Mouse (Mus musculus) midbrain, embryonic 13.5 days (tissue): ENCODE data around the gene Fkbp5. TPM values are rescaled to one million over a fixed set of nuclear protein-coding genes. Genes with fewer than 3 reads are reported as not detected.

Experiments used
- ATAC-seq: fragments of 200-750 bp; cut with Nextera tagmentation; 2 replicates; pipeline ENCODE4 v1.8.0; 2017; ENCODE audit warnings: mild to moderate bottlenecking, moderate TSS enrichment, moderate library complexity
- H3K27ac ChIP-seq: fragments of 300-500 bp; sonication (generic); 2 replicates; pipeline ENCODE4 v1.5.1; 2015; ENCODE audit warnings: inconsistent platforms, mild to moderate bottlenecking, moderate library complexity
- H3K27me3 ChIP-seq: fragments of 300-500 bp; sonication (generic); 2 replicates; pipeline ENCODE4 v1.6.1; 2015; ENCODE audit warnings: mild to moderate bottlenecking, inconsistent platforms
- H3K36me3 ChIP-seq: fragments of 300-500 bp; sonication (generic); 2 replicates; pipeline ENCODE4 v1.6.1; 2015; ENCODE audit warnings: mild to moderate bottlenecking, inconsistent platforms
- H3K4me1 ChIP-seq: fragments of 300-500 bp; sonication (generic); replicated peaks from 2 replicates; pipeline ENCODE4 v1.6.1; 2015; ENCODE audit warnings: inconsistent platforms
- H3K4me2 ChIP-seq: fragments of 300-500 bp; sonication (generic); replicated peaks from 2 replicates; pipeline ENCODE4 v1.6.1; 2015; ENCODE audit warnings: moderate library complexity, mild to moderate bottlenecking, inconsistent platforms
- H3K4me3 ChIP-seq: fragments of 300-500 bp; sonication (generic); replicated peaks from 2 replicates; pipeline ENCODE4 v1.5.1; 2015; ENCODE audit warnings: mild to moderate bottlenecking, inconsistent platforms
- H3K9ac ChIP-seq: fragments of 300-500 bp; sonication (generic); replicated peaks from 2 replicates; pipeline ENCODE4 v1.6.1; 2015; ENCODE audit warnings: mild to moderate bottlenecking, inconsistent platforms
- H3K9me3 ChIP-seq: fragments of 300-500 bp; sonication (generic); 2 replicates; pipeline ENCODE4 v1.6.1; 2016; ENCODE audit warnings: mild to moderate bottlenecking, inconsistent platforms
- WGBS: fragments of 180-500 bp; shearing (Covaris S2); methylation state at CpG from one replicate; pipeline ENCODE4 v1.1.7; 2015; 5-methylcytosine and 5-hydroxymethylcytosine counted together
- polyA plus RNA-seq: library from polyadenylated mRNA; unstranded; fragments of >200 nt; fragmentation: Nextera tagmentation; extraction: Ambion mirVana; gene quantifications from 2 replicates; pipeline ENCODE4 v1.2.1, GENCODE M21; 2015

The Fkbp5 gene
- polyA plus RNA-seq, 1 experiment from 2014 or later: 30.9 TPM

DNA sequence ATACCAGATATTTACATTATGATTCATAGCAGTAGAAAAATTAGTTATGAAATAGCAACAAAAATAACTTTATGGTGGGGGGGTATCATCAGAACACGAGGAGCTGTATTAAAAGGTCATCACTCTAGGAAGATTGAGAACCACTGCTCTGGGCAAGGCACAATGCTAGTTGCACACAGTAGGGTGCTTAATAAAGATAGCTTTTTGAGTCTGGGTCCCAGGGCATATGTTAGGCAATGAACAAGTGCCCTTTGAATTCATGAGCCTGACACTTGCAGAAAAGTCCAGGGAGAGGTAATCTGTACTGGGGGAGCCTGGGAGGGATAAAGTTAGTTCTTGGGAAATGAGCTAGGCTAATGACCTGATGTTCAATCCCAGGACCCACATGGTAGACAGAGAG is 4.0 kb downstream of the Fkbp5 start:
- no peaks in the 10 kb centered on the region for H3K36me3 ChIP-seq
- no peaks in the 10 kb centered on the region for H3K9me3 ChIP-seq
- no peak for ATAC-seq
- H3K4me3 ChIP-seq: no peak overlapping the region
- H3K27ac ChIP-seq: no peak overlapping the region
- peaks cover 24% of the 10 kb centered on the region for H3K4me1 ChIP-seq
- H3K27me3 ChIP-seq: peaks cover 23% of the 10 kb centered on the region
- no peak overlapping the region for H3K9ac ChIP-seq
- 74% methylated on average over 1 of the region's 1 CpGs for WGBS
- H3K4me2 ChIP-seq: no peak overlapping the region

GRCm38 (mm10) chr17:28512696-28513095 is 4.6 kb downstream of the Fkbp5 start:
- Histone ChIP-seq H3K27me3 (peaks cover 23% of the 10 kb centered on the region), H3K9me3 (no peaks in the 10 kb centered on the region), H3K27ac (no peak overlapping the region), H3K36me3 (no peaks in the 10 kb centered on the region), H3K4me1 (peaks cover 18% of the 10 kb centered on the region), H3K4me3 (no peak overlapping the region), H3K4me2 (no peak overlapping the region), H3K9ac (no peak overlapping the region)
- WGBS: 58% methylated on average over 6 of the region's 6 CpGs
- ATAC-seq: no peak

GRCm38 (mm10) chr17:28511616-28512541 is 5.4 kb downstream of the Fkbp5 start:
- ATAC-seq: no peak
- Histone ChIP-seq H3K27ac (no peak overlapping the region), H3K4me2 (no peak overlapping the region), H3K9ac (no peak overlapping the region), H3K36me3 (no peaks in the 10 kb centered on the region), H3K4me1 (peaks cover 22% of the 10 kb centered on the region), H3K4me3 (no peak overlapping the region), H3K9me3 (no peaks in the 10 kb centered on the region), H3K27me3 (peaks cover 21% of the 10 kb centered on the region)
- WGBS: 29% methylated on average over 9 of the region's 9 CpGs

- WGBS: 8% methylated on average over 28 of the region's 28 CpGs
- Histone ChIP-seq H3K9me3 (no peaks in the 10 kb centered on the region), H3K4me1 (peaks cover 24% of the 10 kb centered on the region), H3K36me3 (no peaks in the 10 kb centered on the region), H3K27me3 (peaks cover 10% of the 10 kb centered on the region; the same call in 1 of the 2 replicates), H3K27ac (no peak overlapping the region), H3K9ac (no peak overlapping the region; the same call in 1 of the 2 replicates), H3K4me2 (peak overlapping the region; percentile 16), H3K4me3 (no peak overlapping the region)
- no peak for ATAC-seq
Measured at GRCm38 (mm10) chr17:28510445-28511342, 6.6 kb downstream of the Fkbp5 start.

DNA sequence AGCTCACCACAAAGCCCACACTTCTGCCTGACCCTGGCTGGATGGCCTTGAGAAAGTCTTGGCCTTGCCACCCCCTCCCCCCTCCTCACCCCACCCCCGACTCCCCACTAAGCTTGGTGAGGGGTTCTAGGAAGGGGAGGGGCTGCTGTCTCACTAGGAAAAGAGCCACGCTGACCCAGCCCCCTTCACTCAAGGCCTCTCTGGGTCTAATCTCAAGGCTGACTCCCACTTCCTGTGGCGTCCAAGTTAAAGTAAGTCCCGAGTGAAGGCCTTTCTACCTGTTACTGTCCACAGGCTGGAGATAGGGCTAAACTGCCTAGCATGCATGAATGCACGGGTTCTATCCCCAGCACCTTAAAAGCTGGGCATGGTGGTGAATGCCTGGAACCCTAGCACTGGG is 9.8 kb downstream of the Fkbp5 start:
- H3K9ac ChIP-seq: no peak overlapping the region; the same call in 1 of the 2 replicates
- 29% methylated on average over 5 of the region's 5 CpGs for WGBS
- no peaks in the 10 kb centered on the region for H3K36me3 ChIP-seq
- H3K27ac ChIP-seq: no peak overlapping the region
- peaks cover 24% of the 10 kb centered on the region for H3K4me1 ChIP-seq
- no peaks in the 10 kb centered on the region for H3K9me3 ChIP-seq
- no peak overlapping the region for H3K4me3 ChIP-seq
- H3K4me2 ChIP-seq: no peak overlapping the region
- no peak for ATAC-seq
- peaks cover 5% of the 10 kb centered on the region; the same call in 1 of the 2 replicates for H3K27me3 ChIP-seq

- no peak overlapping the region for H3K4me2 ChIP-seq
- no peaks in the 10 kb centered on the region for H3K36me3 ChIP-seq
- ATAC-seq: no peak
- H3K27me3 ChIP-seq: peaks cover 5% of the 10 kb centered on the region; the same call in 1 of the 2 replicates
- no peak overlapping the region for H3K4me3 ChIP-seq
- no peak overlapping the region for H3K27ac ChIP-seq
- H3K9ac ChIP-seq: no peak overlapping the region; the same call in 1 of the 2 replicates
- peaks cover 24% of the 10 kb centered on the region for H3K4me1 ChIP-seq
- WGBS: 22% methylated on average over 5 of the region's 5 CpGs
- H3K9me3 ChIP-seq: no peaks in the 10 kb centered on the region
Measured at GRCm38 (mm10) chr17:28506895-28507294, 10.4 kb downstream of the Fkbp5 start.

DNA sequence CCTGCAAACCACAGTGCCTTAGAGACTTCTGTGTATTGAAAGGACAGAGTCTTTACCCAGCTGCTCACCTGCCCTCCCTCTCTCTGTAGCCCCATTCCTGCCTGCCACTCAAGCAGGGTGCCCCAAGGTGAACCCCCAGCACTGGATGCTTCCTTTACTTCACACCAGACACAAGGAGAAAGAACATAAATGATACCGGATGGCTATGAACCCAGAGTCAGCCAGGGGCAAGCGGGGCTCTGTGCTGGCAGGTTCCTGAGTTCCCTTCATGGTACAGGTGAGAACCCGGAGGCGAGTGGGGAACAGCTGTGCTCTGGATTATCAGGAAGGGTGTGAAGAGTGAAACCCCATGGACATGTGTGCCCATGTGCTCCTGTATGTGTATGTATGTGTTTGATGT is 11.7 kb downstream of the Fkbp5 start:
- Histone ChIP-seq H3K9ac (no peak overlapping the region), H3K27ac (no peak overlapping the region), H3K9me3 (no peaks in the 10 kb centered on the region), H3K36me3 (no peaks in the 10 kb centered on the region), H3K27me3 (no peaks in the 10 kb centered on the region), H3K4me1 (peaks cover 14% of the 10 kb centered on the region), H3K4me2 (no peak overlapping the region), H3K4me3 (no peak overlapping the region)
- ATAC-seq: no peak
- WGBS: 93% methylated on average over 4 of the region's 4 CpGs

DNA sequence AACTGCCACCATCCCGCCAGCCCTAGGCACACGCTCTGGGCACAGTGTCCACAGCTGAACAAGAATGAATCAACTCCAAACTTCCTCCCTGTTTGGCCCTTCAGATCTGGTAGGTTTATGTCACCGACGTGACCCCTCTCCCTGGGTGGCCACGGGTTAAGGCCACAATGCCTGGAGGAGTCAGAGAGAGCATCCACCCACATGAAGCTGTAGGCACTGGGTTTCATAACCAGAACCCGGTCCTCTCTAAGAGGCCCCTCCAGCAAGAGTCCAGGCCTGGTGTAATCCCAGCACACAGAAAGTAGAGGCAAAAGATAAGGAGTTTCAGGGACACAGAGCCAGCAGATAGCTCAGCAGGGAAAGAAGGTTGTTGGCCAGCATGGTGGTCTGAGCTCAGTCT is 13.1 kb downstream of the Fkbp5 start:
- no peak overlapping the region for H3K4me2 ChIP-seq
- H3K36me3 ChIP-seq: no peaks in the 10 kb centered on the region
- peaks cover 10% of the 10 kb centered on the region; the same call in 1 of the 2 replicates for H3K4me1 ChIP-seq
- H3K27me3 ChIP-seq: no peaks in the 10 kb centered on the region
- H3K9me3 ChIP-seq: no peaks in the 10 kb centered on the region
- H3K4me3 ChIP-seq: no peak overlapping the region
- no peak for ATAC-seq
- H3K27ac ChIP-seq: no peak overlapping the region
- H3K9ac ChIP-seq: no peak overlapping the region
- WGBS: 87% methylated on average over 6 of the region's 6 CpGs

DNA sequence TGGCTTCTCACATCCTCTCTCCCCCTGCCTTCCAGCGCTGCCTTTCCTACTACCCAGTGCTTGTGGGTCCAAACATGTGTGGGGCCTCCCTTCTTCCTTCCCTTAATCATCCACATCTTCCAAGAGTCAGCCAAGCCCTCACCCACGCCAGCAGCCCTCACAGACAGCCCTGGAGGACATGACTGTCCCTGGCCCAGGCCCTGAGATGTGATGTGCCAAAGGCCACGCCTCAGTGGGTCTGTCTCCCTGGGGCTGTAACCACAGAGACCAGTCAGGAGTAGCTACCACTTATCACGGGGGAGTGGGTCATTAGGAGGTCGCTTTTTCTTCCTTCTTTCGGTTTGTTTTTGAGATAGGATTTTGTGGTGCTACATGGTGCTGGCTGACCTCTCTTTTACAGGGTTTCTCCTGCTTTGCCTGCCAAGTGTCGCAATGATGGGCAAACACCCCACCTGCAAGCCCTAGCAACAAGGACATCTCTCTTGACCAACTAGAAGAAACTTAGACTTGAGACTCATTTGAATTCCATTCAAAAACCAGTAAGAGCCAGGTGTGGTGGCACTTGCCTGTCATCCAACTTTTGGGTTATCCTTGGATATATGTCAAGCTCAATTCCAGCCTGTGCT is 15.0 kb downstream of the Fkbp5 start:
- Histone ChIP-seq H3K4me3 (no peak overlapping the region), H3K27ac (no peak overlapping the region), H3K36me3 (no peaks in the 10 kb centered on the region), H3K9ac (no peak overlapping the region), H3K9me3 (no peaks in the 10 kb centered on the region), H3K4me2 (no peak overlapping the region), H3K27me3 (no peaks in the 10 kb centered on the region), H3K4me1 (peaks cover 6% of the 10 kb centered on the region; the same call in 1 of the 2 replicates)
- ATAC-seq: no peak
- WGBS: 71% methylated on average over 7 of the region's 7 CpGs

- no peak overlapping the region for H3K4me2 ChIP-seq
- H3K27ac ChIP-seq: no peak overlapping the region
- H3K27me3 ChIP-seq: no peaks in the 10 kb centered on the region
- H3K4me1 ChIP-seq: no peaks in the 10 kb centered on the region
- H3K9ac ChIP-seq: no peak overlapping the region
- H3K9me3 ChIP-seq: no peaks in the 10 kb centered on the region; the same call in 1 of the 2 replicates
- no peaks in the 10 kb centered on the region for H3K36me3 ChIP-seq
- no peak for ATAC-seq
- 87% methylated on average over 3 of the region's 3 CpGs for WGBS
- no peak overlapping the region for H3K4me3 ChIP-seq
Measured at GRCm38 (mm10) chr17:28500465-28500864, 16.9 kb downstream of the Fkbp5 start.

- no peaks in the 10 kb centered on the region; the same call in 1 of the 2 replicates for H3K9me3 ChIP-seq
- no peaks in the 10 kb centered on the region for H3K36me3 ChIP-seq
- whole genome bisulfite sequencing: 80% methylated on average over 2 of the region's 2 CpGs
- ATAC-seq: no peak
- no peak overlapping the region for H3K4me3 ChIP-seq
- no peak overlapping the region for H3K27ac ChIP-seq
- no peaks in the 10 kb centered on the region for H3K4me1 ChIP-seq
- H3K4me2 ChIP-seq: no peak overlapping the region
- no peak overlapping the region for H3K9ac ChIP-seq
- no peaks in the 10 kb centered on the region for H3K27me3 ChIP-seq
Measured at GRCm38 (mm10) chr17:28499190-28499589, 18.1 kb downstream of the Fkbp5 start.
